Mouse (Mus musculus) cerebral cortex, adult 2 months (tissue): ENCODE measurements around the gene En1.

ENCODE experiments used
- WGBS: fragments of 180-500 bp; shearing (Covaris S2); methylation state at CpG from one replicate; pipeline ENCODE4 v1.1.7; 2018; 5-methylcytosine and 5-hydroxymethylcytosine counted together

Gene En1

DNA sequence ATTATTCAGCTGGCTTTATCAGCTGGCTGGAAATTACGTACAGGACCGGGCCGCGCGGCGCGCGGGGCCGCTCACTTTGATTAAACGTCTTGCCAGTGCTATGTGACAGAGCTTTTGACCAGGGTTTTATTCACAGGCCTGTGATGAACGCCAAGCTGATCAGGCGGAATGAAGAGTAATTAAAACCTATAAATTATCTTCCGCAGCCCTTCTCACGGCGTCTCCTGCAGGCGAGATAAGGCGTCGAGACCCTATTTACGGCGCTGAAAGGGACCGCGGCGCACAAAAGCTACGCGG, 2.1 kb upstream of the En1 start:
- 4% methylated on average over 25 of the region's 25 CpGs for WGBS

DNA sequence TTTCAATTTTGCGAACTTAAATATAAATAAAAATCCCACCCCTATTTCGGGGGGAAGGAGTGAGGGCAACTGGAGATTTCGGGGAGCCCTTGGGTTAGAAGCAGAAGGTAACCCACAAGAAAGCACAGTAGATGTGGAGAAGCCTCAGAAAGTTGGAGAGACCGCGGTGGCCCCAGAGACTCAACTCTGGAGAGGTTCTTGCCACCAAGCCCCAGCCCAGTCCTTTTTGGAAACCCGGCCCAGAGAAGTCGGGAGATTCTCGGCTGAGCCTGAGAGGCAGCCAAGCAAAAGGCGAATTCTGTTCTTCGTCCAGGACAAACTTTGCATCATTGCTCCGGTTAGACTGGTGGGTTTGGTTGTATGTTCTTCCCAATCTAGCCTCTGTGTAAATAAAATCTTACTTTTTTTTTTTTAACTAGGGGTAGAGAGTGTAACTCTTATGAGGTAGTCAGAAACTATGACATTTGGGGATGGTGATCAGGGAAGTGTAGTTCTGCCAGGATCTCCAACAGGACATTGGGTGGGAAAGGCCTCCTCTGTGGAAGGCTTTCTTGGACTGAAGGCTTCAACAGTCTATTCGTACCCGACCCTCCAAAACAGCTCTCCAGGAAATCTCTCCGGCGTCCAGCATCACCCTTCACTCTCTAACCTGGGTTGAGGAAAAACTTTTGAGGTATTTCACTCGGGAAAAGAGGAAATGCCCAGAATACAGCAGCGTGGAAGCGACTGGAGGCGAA, 1.5 kb upstream of the En1 start:
- WGBS: 4% methylated on average over 19 of the region's 19 CpGs

DNA sequence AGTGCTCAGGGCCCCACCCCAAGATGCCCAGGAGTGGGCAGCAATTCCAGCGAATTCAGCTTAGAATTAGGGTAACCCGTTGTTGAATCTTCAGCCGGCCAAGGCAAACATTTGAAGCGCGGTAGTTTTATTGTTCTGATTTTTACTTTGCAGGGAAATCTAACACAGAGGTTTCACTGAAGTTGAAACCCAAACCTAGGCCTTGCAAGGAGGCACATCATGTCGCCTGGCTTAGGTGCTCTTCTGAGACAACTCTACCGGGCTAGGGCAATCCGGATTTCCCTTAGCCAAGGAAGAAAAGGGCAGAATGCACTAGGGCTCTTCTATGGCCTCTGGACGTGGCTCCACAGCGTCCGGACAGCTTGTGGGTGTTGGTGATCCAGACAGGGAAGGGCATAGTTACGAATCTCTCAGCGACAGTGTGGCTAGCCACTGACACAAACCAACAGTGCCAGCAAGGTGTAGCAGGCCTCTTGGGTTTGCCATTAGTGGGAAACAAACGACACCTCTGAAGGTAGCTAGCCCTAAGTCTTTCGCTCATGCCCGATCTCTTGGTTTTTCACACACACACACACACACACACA, 873 bp upstream of the En1 start:
- 4% methylated on average over 16 of the region's 16 CpGs for WGBS

DNA sequence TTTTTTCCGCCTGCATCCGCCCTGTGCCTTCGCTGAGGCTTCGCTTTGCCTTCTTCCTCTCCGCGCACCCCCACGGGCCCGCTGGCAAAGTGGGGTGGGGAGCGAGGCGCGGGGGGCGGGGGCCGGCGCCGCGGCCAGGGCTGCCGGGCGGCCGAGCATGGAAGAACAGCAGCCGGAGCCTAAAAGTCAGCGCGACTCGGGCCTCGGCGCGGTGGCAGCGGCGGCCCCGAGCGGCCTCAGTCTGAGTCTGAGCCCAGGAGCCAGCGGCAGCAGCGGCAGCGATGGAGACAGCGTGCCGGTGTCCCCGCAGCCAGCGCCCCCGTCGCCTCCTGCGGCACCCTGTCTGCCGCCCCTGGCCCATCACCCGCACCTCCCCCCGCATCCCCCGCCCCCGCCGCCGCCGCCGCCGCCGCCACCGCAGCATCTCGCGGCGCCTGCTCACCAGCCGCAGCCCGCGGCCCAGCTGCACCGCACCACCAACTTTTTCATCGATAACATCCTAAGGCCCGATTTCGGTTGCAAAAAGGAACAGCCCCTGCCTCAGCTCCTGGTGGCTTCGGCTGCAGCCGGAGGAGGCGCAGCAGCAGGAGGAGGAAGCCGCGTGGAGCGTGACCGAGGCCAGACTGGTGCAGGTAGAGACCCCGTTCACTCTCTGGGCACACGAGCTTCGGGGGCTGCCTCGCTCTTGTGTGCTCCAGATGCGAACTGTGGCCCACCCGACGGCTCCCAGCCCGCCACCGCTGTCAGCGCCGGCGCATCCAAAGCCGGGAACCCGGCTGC, 848 bp downstream of the En1 start:
- 2% methylated on average over 68 of the region's 83 CpGs for WGBS

DNA sequence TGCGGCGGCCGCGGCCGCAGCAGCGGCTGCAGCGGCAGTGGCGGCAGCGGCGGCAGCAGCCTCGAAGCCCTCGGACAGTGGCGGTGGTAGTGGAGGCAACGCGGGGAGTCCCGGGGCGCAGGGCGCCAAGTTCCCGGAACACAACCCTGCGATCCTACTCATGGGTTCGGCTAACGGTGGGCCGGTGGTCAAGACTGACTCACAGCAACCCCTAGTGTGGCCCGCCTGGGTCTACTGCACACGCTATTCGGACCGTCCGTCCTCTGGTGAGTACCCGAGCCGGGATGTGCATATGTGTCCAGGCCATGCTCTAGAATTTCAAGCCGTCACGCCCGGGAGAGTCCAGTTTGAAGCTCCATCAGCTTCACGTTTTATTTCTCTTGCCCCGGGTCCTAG, 1.4 kb downstream of the En1 start:
- 5% methylated on average over 35 of the region's 35 CpGs for WGBS

DNA sequence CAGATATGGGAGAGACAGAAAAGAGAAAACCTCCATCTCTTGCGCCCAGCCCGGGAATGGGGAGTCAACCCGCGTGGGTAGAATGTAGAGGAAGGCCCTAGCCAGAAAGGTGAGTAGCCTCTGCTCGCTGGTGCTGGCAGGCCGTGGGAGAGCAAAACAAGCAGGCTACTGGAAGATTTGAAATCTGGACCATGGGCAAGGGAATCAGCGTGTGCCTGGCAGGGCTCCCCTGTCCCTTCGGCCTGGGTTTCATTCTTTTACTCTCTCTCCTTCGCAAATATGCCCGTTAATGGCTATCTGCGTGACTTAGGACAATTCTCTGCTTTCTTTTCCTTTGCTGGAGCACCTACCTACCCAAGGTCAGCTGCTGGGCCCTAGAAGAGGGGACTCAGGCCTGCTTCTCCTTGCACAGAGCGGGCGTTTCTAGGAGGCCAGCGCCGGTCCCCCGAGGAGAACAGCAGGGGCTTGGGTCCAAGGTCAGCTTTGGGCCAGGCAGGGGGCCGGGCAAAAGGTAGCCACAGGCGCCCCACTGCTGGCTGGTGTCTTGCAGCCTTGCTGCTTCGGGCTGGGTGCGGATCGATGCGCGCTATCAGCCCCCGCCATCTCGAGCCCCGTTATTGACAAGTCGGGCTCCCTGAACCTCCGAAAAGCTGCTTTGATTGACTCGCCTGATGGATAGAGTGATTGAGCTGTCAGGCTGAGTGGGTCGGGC, 2.4 kb downstream of the En1 start:
- WGBS: 13% methylated on average over 30 of the region's 30 CpGs

DNA sequence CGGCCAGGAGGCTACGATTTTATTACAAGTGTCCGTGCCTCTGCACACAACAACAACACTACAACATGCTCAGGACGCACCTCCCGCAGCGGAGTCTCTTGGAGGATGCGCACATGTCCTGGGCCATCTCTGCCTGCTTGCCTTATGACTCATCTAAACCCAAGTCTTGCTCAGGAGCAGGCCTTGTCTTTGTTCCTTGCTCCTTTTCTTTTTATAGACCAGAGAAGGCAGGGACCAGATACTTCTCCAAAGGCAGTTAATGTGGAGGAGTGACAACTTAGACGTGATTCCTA, 2.9 kb downstream of the En1 start:
- WGBS: 20% methylated on average over 8 of the region's 8 CpGs

DNA sequence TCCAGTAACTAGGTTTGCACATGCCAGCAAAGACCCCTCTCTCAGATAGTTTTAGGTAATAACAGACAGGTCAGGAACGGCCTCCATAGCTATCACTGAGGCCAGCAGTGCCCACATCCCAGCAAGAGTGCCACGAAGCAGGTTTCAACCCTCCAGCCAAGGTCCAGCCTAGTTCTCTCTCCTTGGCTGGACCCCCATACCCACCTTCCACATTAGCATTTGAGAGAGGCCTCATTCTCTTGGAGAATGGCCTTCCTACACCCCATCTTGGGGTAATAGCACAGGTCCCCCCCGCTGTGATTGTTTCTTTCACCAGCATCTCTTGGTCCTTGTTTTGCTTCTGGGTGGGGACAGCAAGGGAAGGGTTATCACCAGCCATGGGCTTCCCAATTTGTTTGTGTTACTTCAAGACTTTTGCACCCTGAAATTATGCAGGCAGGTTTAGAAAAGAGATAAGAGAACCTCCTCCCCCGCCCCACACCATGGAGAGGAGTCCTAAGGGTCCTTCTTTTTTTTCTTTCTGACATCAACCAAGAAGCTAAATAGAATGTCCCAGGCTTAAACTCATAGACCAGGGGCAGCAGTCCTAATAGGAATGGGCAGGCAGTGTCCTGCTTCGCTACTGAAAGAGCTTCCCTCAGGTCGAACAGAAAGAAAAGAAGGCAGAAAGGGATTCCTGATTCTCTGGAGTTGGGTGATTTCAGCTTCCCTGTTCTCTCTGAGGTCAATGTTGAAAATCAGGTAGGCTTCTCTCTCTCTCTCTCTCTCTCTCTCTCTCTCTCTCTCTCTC, 3.5 kb downstream of the En1 start:
- 19% methylated on average over 6 of the region's 6 CpGs for WGBS

DNA sequence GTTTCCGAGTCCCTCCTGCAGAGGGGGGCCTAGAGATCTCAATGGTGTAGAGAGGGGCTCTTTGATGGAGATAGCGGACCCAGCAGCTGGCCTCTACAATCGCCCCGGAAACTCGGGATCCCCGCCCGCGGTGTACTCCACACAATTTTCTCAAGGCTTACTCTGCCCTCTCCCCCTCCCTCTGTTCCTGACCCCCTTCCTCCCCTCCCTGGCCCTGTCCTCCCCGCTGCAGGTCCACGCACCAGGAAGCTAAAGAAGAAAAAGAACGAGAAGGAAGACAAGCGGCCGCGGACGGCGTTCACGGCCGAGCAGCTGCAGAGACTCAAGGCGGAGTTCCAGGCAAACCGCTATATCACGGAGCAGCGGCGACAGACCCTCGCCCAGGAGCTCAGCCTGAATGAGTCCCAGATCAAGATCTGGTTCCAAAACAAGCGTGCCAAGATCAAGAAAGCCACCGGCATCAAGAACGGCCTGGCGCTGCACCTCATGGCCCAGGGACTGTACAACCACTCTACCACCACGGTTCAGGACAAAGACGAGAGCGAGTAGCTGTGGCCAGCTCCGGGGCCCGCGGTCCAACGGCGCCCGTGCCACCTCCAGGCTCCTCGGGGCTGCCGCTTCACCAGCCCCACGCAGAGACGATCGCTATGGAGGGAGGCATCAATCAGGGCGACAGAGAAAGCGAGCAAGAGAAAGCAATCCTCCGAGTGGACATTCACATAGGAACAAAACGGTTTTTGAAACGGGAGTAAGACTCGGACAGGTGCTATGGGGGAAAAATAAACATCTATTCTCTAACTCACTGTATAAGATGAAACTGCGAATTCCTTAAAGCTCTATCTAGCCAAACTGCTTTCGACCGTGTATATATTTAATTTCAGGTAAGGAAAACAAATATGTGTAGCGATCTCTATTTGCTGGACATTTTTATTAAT, 4.7 kb downstream of the En1 start:
- WGBS: 4% methylated on average over 52 of the region's 52 CpGs

DNA sequence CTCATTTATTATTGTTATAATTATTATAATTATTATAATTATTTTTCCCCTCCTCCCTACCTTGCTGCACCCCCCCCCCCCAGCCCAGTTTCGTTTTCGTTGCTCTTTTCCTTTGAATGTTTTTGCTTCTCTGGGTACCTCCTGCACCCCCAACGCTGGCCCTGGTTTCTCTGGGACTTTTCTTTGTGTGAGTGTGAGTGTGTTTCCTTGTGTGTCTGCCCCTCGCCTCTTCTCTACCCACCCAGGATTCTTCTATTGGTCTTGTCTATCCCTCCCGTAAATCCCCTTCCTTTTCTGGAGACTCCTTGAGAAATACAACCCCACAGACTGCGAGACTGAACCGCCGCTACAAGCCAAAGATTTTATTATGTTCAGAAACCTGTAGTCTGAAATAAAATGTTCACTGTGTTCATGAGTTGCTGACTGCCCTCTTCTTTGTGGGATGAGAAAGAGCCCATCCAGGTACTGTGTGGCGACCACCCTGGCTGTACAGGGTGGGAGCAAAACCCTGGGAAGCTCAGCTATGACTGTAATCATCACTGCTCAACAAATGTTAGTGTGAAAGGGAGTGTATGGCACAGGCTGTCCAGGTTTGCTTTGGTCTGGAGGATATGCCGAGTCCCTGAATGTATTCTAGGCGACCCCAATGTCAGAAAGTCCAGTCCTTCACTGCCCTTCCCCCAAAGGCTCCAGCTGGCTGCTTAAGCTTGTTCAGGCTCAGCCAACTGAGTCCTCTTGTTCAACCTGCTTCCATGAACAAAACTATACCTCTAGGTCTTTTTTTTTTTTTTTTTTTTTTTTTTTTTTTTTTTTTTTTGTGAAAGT, 5.6 kb downstream of the En1 start:
- 28% methylated on average over 11 of the region's 11 CpGs for WGBS

DNA sequence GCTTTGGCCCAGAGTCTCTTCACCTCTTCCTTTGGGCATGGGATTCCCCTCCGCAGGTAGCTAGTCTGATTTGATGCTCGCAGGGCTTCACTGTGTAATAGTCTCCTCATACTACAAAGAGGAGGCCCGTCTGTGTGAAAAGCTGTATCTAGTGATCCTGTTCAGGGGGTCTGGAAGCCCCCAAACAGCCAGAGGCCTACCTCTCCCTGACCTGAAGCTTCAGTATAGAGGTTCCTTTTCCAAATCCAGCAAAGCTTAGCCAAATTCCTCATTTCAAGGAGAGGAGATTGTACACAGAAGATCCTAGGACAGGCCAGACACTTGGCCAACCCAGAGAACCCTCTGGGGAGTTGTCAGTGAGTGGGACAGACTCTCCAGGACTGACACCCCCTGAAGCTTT, 6.2 kb downstream of the En1 start:
- WGBS: 68% methylated on average over 3 of the region's 3 CpGs

DNA sequence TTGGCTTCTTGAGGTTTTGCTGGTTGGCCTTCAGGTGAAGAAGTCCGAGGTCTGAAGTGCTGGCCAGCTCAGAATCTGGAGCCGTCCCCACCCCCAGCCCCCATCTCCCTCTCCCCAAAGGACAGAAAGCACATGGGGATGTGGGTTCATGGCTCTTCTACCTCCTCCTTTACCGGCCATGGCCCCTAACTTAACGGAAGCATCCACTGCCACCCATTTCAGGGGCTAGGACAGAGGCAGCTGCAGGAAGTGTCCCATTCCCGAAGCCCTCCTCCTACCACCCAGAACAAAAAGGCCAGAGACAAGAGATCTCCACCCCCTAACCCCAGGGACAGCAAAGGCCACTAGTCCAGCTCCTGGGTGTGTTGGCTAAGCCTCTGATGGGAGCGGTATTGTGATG, 7.4 kb downstream of the En1 start:
- 16% methylated on average over 6 of the region's 6 CpGs for WGBS

DNA sequence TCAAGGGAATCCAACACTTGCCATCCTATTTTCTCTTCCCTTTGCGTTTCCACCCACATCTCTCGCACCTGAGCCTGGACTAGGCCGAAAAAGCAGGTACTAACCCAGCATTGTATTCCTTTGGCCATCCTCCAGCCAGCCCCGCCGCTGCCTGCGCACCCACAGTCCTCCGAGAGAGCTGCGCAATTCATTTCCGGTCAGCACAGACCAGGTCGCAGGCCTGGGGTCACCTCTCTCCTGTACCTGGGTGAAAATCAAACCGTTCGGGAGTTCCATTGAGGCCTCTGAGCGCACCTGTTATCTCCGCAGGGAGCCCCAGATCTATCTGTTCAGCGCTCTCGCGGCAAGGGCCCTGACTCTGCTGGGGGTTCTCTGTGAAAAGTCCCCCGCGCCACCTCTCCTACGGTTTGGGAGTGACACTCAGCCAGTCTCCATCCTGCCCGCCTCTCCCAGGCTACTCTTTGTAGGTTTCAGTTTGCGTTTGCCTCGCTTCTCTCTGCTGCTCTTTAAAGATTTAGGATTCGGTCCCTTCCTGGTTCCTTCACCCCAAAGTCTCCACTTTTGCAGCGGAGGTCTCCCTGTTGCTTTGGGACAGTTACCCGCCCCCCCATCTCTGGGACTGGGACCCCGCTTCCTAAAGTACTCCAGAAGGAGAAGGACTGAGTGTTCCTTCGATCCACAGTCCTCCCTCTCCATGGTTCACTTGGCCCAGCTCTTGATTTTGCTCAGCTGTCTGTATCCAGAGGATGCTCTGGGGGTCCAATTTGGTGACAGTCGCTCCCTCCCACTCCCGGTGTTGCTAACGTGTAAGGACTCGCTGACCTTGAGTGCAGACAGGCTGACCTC, 11.5 kb downstream of the En1 start:
- WGBS: 5% methylated on average over 32 of the region's 32 CpGs

DNA sequence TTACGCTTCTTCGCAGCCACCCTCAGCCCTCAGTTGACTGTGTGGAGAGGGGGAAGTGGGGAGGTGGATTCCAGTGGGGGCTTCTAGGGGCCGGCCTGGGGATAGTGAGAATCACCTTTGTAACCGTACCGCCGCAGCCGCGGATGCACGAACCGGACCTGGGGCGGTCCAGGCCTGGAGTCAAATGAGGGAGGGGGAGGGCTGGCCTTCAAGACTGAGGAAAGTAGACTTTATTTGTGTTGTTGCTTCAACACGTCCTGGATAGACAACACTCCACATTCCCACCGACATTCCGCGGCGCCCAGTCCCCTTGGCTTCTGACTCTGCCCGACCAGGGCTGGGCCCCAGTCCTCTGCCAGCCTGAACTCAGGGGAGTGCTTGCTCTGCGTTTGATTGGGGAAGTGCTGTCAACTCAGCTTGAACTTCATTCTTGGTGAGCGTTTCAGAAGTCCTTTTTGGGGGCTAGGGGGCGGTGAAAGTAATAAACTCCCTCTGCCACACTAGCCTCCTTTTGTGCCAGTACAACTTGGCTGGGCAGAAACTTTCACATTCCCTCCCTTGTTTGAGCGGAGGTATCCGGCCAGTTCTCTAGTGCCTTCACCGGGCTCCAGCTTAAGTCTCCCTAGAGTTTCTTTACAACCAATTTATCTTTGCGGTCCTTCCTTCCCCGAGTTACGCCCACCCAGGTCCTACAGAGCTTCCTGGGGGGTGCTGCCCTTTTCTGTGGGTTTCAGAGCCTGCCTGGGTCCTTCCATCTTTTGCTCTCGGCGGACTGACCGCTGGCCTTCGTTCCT, 12.3 kb downstream of the En1 start:
- 2% methylated on average over 30 of the region's 30 CpGs for WGBS

DNA sequence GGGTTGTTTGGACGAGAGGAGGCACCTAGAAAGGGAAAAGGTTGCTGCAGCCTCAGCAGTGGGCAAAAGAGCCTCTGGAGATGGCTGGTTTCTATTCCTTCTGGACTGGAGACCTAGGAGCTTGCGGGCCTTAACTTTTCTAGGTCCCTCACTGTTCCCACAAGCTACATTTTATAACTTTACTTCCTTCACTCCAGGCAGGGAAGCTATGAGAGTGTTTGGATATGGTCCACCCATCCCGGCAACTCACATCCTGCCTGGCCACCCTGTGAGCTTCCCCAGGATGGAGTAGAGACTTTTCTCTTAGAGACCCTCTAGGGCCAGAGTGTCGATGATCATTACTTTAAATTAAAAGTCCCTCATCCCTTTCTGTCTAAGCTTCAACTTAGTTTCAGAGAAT, 13.3 kb downstream of the En1 start:
- 2% methylated on average over 4 of the region's 4 CpGs for WGBS

DNA sequence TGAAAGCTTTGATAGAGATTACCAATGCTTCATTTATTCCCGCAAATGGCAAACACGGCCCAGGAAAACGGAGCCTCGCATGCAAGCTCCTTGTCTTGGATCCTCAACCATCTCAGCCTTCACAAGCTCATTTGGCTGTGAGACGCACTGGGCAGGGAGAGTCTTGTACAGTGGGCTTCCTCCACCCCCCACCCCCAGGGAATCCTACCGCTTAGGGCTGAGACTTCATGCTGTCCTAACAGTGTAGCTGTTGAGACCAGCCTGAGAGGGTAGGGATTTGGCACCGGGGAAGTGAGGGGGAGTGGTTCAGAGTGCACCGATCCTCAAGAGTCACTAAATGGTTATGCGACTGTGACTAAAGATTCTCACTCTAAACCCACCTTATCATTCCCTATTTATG, 13.7 kb downstream of the En1 start:
- whole genome bisulfite sequencing: 6% methylated on average over 9 of the region's 9 CpGs

DNA sequence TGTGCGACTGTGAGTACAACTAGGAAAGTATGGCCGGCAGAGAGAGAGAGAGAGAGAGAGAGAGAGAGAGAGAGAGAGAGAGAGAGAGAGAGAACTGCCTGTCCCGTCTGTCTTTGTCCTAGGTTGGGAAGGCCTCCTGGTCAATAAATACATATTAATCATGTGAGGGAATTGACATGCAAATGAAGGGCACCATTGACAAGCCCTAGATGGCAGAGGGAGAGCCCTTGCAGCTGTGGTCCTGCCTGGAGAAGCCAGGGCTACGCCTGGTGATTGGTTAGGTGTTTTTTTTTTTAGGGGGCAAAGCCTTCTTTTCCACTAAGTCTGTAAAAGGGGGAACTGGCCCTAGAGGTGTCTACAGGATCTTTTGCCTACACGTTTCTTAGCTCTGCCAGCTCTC, 19.2 kb downstream of the En1 start:
- WGBS: 43% methylated on average over 5 of the region's 5 CpGs

DNA sequence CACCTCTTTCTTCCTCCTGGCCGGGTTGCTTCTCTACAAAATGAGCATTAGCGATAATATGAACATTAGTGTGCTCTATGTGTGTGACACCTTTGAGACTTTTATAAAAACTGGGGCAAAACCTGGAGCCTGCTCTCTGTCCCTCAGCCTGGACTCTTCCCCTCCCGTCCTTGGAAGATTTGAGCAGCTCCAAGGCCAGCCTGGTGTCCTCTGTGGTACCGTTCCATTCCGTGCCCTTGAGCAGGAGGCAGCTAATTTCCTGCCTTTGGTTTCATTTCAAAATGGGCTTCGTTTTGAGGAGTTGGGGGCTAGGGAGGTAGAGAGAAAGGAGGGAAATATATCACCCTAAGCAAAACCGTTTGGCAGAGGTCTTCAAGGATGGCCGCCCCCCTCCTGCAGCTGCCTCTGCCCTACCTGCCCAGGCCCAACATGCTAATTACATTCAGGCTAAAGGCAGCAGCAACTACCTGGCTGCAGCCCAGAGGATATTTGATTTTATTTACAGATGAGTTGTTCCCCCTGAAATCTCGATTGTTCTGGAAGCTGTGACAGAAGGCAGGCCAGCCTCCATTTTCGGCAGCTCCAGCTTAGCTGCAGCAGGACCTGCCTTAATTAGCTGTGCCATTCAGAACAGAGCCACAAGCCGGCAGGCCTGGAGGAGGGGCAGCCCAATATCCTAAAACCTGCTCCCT, 24.9 kb downstream of the En1 start:
- 52% methylated on average over 11 of the region's 11 CpGs for WGBS
